Mouse (Mus musculus): ENCODE measurements around the gene Crlf1. TPM values are rescaled to one million over a fixed set of nuclear protein-coding genes. Genes with fewer than 3 reads are reported as not detected.
A peak's percentile ranks its signal among the peaks of the same experiment; 100 is the strongest.

The Crlf1 gene
- polyA plus RNA-seq, 1 experiment from 2014 or later, result 2.4 TPM

DNA sequence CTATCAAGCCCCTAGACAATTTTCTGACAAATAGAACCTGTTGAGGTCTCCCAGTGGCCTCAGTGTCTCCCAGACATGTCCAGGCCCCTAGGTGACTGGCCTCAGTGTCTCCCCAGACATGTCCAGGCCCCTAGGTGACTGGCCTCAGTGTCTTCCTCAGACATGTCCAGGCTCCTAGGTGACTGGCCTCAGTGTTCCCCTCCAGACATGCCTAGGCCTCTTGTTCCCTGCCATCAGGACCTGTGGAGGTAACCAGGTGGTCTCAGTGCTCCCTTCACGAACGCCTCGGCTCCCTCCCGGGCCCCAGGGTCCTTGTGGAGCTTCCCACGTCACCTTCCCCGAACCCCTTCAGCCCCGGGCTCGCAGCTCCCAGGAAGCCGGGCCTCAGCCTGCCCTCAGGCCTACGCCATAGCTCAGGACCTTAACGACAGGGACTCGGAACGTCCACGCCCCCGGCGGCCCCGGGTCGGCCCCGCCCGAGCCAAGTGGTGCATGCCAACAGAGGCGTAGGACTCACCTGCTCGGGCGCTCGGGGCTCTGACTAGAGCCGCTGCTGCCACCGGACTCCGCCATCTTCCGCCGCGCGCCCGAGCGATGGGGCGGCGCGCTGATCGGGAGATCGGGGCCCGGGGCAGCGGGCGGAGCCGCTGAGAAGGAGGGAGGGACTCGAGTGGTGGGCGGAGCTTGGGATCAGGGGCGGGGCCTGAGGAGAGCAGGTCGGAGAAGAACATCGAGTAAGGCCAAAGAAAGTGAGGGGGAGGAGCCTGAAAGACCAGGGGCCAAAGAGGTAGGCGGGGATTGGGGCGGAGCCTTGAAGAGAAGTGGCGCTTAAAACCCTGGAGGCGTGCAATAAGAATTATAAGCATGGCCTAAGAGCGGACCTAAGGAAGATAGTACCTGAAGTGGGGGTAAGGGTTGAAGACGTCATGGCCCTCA, 16.4 kb upstream of the Crlf1 start, which contains the start of gene Klhl26:
Gene Klhl26 (minus strand): TSS at position 636 of the 936 bp plus-strand sequence.
- DNase-seq (ENCODE audit: low spot score), result peak; percentile 95
- no peaks in the 10 kb centered on the region; the same call in 1 of the 2 replicates for H3K27me3 ChIP-seq (ENCODE audit: control insufficient read depth, insufficient read depth, low read length)
- under 1% methylated on average over 53 of the region's 53 CpGs for WGBS
- H3K4me1 ChIP-seq (replicated peaks; ENCODE audit: control insufficient read depth, insufficient read depth, low read length), result 0 out of 2 replicates have a peak, but pooled peaks cover 3% of the 10 kb centered on the region
- H3K27ac ChIP-seq (ENCODE audit: low read depth, low read length), result no peak within 1 kb of the TSS
- peak within 1 kb of the TSS; percentile 88 for H3K4me2 ChIP-seq (replicated peaks; ENCODE audit: low read depth, low read length)
- peak within 1 kb of the TSS; percentile 79 for H3K4me3 ChIP-seq (ENCODE audit: low read depth, low read length)
- H3K9me3 ChIP-seq (ENCODE audit: control insufficient read depth, low read length), result no peaks in the 10 kb centered on the region
- H3K9ac ChIP-seq (ENCODE audit: low read depth, low read length), result peak within 1 kb of the TSS; percentile 83
- H3K36me3 ChIP-seq (ENCODE audit: control insufficient read depth, insufficient read depth, low read length), result no peaks in the 10 kb centered on the region
- peak; percentile 86 for ATAC-seq (ENCODE audit: low FRiP score)

DNA sequence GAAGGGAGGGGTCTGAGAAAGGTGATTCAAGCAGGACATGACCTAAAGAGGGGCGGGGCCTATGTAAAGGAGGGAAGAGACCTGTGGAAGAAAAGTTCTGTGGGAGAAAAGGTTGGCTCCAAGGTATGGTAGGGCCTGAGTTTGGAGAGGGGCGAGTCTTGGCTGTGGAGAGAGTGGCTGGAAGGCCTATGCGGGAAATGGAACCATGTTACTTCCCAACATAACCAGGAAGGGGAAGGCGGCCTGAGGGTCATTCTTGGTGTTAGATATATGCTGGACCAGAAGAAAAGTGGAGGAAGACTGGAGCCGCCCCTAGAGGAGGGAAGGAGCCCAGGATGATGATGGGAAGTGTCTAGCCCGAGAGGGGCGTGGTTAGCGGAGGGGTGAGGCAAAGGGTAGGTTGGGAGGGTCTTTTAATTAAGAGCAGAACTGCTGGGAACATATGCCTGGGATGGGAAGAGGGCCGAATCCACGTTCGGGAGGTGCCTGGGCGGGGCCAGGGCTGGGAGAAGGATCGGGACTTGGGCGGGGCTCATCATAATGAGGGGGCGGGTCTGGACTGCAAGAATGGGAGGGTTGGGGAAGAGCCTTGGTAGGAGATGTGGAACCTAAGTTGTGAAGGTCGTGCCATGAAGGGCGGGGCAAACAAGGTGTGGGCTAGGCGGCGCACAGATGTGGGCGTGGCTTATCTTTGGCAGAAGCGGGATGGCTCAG, 15.5 kb upstream of the Crlf1 start:
- H3K4me1 ChIP-seq (replicated peaks; ENCODE audit: control insufficient read depth, insufficient read depth, low read length), result 0 out of 2 replicates have a peak, but pooled peaks cover 3% of the 10 kb centered on the region
- ATAC-seq (ENCODE audit: low FRiP score), result peak; percentile 51
- peak; percentile 42 for DNase-seq (ENCODE audit: low spot score)
- no peak overlapping the region for H3K27ac ChIP-seq (ENCODE audit: low read depth, low read length)
- H3K4me2 ChIP-seq (replicated peaks; ENCODE audit: low read depth, low read length), result peak overlapping the region; percentile 88
- H3K4me3 ChIP-seq (ENCODE audit: low read depth, low read length), result peak overlapping the region; percentile 79
- under 1% methylated on average over 21 of the region's 21 CpGs for WGBS
- H3K9ac ChIP-seq (ENCODE audit: low read depth, low read length), result no peak overlapping the region
- H3K27me3 ChIP-seq (ENCODE audit: control insufficient read depth, insufficient read depth, low read length), result peaks cover 1% of the 10 kb centered on the region; the same call in 1 of the 2 replicates
- H3K9me3 ChIP-seq (ENCODE audit: control insufficient read depth, low read length), result no peaks in the 10 kb centered on the region
- H3K36me3 ChIP-seq (ENCODE audit: control insufficient read depth, insufficient read depth, low read length), result no peaks in the 10 kb centered on the region

DNA sequence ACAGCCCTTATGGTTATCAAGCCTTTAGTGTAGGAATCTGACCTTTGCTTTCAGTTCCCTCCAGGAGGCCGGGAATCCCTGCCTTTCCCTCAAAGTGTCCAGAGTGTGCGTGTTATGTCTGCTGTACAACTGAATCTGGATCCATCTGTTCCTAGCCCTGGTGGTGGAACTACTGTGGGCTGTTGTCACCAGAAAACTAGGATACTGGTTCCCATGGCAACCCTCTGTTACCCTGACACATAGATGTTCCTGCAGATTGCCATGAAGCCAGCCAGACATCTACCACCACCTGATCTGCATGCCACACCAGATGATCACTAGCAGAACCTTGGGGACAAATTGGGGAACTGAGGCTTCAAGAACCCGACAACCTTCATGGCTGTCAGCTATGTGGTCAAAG, 11.1 kb upstream of the Crlf1 start:
- DNase-seq (ENCODE audit: low spot score), result no peak
- no peaks in the 10 kb centered on the region for H3K9me3 ChIP-seq (ENCODE audit: control insufficient read depth, low read length)
- H3K27ac ChIP-seq (ENCODE audit: low read depth, low read length), result no peak overlapping the region
- no peak for ATAC-seq (ENCODE audit: low FRiP score)
- WGBS, result 70% methylated on average over 3 of the region's 3 CpGs
- no peak overlapping the region for H3K4me3 ChIP-seq (ENCODE audit: low read depth, low read length)
- H3K36me3 ChIP-seq (ENCODE audit: control insufficient read depth, insufficient read depth, low read length), result no peaks in the 10 kb centered on the region
- peaks cover under 1% of the 10 kb centered on the region; the same call in 1 of the 2 replicates for H3K4me1 ChIP-seq (replicated peaks; ENCODE audit: control insufficient read depth, insufficient read depth, low read length)
- H3K9ac ChIP-seq (ENCODE audit: low read depth, low read length), result no peak overlapping the region
- H3K4me2 ChIP-seq (replicated peaks; ENCODE audit: low read depth, low read length), result no peak overlapping the region
- peaks cover 32% of the 10 kb centered on the region for H3K27me3 ChIP-seq (ENCODE audit: control insufficient read depth, insufficient read depth, low read length)

DNA sequence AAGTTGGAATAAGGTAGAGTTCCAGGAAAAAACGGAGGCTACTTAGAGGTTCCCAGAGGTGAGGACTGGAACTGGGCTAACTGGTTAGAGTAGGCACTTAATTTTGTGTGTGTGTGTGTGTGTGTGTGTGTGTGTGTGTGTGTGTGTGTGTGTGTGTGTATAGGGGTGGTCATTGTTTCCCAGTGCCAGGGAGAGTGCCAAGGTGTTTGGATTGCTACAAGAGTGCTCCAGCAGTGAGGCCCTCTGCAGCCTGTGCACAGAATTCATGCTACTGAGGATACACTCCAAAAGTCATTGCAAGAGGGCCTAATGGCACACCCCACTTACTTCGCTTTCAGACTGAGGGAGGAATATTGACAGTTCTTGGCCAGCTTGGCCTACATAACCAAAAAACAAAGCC, 10.0 kb upstream of the Crlf1 start:
- H3K4me3 ChIP-seq (ENCODE audit: low read depth, low read length), result no peak overlapping the region
- no peaks in the 10 kb centered on the region for H3K36me3 ChIP-seq (ENCODE audit: control insufficient read depth, insufficient read depth, low read length)
- no peak overlapping the region for H3K9ac ChIP-seq (ENCODE audit: low read depth, low read length)
- peaks cover 41% of the 10 kb centered on the region for H3K27me3 ChIP-seq (ENCODE audit: control insufficient read depth, insufficient read depth, low read length)
- ATAC-seq (ENCODE audit: low FRiP score) (no peak), DNase-seq (ENCODE audit: low spot score) (no peak)
- no peaks in the 10 kb centered on the region for H3K9me3 ChIP-seq (ENCODE audit: control insufficient read depth, low read length)
- 43% methylated on average over 2 of the region's 2 CpGs for WGBS
- H3K27ac ChIP-seq (ENCODE audit: low read depth, low read length), result no peak overlapping the region
- no peak overlapping the region for H3K4me2 ChIP-seq (replicated peaks; ENCODE audit: low read depth, low read length)
- H3K4me1 ChIP-seq (replicated peaks; ENCODE audit: control insufficient read depth, insufficient read depth, low read length), result peaks cover 4% of the 10 kb centered on the region

DNA sequence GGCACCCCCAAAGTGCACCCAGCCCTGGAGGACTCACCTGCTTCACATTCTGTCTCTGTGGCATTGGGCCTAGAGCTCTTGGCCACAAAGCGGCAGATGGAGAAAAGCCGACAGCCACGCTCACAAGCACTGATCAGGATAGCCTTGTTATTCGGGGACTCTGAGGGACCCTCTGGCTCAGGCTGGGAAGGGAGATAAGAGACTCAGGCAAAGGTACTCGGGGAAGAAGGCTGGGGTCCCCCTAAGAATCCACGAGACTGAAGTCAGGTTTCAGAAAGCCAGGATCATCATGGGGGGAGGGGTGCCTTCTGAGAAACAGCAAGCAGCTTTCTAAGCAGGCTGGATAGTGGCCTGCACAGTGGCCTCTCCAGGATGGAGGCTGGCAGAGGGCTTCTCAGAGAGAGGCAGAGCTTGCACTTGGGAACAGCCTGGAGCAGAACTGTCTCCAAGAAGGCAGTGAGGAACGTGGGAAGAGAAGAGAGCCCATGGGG, 6.7 kb upstream of the Crlf1 start:
- H3K4me1 ChIP-seq (replicated peaks; ENCODE audit: control insufficient read depth, insufficient read depth, low read length), result peaks cover 17% of the 10 kb centered on the region
- no peak overlapping the region for H3K9ac ChIP-seq (ENCODE audit: low read depth, low read length)
- no peak overlapping the region; the same call in 1 of the 2 replicates for H3K4me2 ChIP-seq (replicated peaks; ENCODE audit: low read depth, low read length)
- no peaks in the 10 kb centered on the region for H3K9me3 ChIP-seq (ENCODE audit: control insufficient read depth, low read length)
- H3K4me3 ChIP-seq (ENCODE audit: low read depth, low read length), result no peak overlapping the region
- 52% methylated on average over 7 of the region's 7 CpGs for WGBS
- H3K36me3 ChIP-seq (ENCODE audit: control insufficient read depth, insufficient read depth, low read length), result no peaks in the 10 kb centered on the region
- ATAC-seq (ENCODE audit: low FRiP score) (no peak), DNase-seq (ENCODE audit: low spot score) (no peak)
- H3K27ac ChIP-seq (ENCODE audit: low read depth, low read length), result no peak overlapping the region
- H3K27me3 ChIP-seq (ENCODE audit: control insufficient read depth, insufficient read depth, low read length), result peaks cover 74% of the 10 kb centered on the region

DNA sequence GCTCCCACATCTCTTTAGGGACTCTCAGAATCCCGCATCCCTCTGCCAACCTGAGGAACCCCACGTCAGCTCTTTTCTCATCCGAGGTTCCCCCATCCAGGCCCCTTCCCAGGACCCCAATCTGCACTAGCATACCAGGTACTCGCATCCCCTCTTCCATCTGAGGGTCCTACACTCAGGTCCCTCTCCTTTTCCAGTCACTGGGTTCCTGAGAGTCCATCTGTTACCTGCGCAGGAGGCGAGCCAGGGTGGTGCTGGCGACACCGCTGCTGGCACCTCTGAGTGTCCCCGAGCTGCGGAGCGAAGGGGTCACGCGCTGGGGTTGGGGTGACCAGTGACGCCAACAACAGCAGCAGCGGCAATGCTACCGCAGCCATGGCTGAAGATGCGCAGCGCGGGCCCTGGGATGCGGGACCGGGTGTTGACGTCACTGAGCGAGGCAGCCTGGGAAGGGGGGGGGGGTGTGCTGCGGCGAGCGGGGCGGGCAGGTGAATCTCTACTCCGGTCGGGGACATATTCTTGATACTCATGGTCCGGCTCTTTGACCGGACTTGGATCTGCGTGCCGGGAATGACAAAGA, 5.9 kb upstream of the Crlf1 start, which contains the start of gene Tmem59l:
Gene Tmem59l (minus strand): TSS at position 418 of the 580 bp plus-strand sequence.
- Histone ChIP-seq H3K36me3 (ENCODE audit: control insufficient read depth, insufficient read depth, low read length) (no peaks in the 10 kb centered on the region), H3K4me2 (replicated peaks; ENCODE audit: low read depth, low read length) (peak within 1 kb of the TSS; percentile 63), H3K9me3 (ENCODE audit: control insufficient read depth, low read length) (no peaks in the 10 kb centered on the region), H3K27me3 (ENCODE audit: control insufficient read depth, insufficient read depth, low read length) (peaks cover 82% of the 10 kb centered on the region), H3K4me1 (replicated peaks; ENCODE audit: control insufficient read depth, insufficient read depth, low read length) (peaks cover 17% of the 10 kb centered on the region), H3K9ac (ENCODE audit: low read depth, low read length) (peak within 1 kb of the TSS; percentile 60), H3K4me3 (ENCODE audit: low read depth, low read length) (peak within 1 kb of the TSS; percentile 37), H3K27ac (ENCODE audit: low read depth, low read length) (no peak within 1 kb of the TSS)
- ATAC-seq (ENCODE audit: low FRiP score), result peak; percentile 33; the same call in 1 of the 2 replicates
- 3% methylated on average over 33 of the region's 33 CpGs for WGBS
- DNase-seq (ENCODE audit: low spot score), result peak; percentile 48

DNA sequence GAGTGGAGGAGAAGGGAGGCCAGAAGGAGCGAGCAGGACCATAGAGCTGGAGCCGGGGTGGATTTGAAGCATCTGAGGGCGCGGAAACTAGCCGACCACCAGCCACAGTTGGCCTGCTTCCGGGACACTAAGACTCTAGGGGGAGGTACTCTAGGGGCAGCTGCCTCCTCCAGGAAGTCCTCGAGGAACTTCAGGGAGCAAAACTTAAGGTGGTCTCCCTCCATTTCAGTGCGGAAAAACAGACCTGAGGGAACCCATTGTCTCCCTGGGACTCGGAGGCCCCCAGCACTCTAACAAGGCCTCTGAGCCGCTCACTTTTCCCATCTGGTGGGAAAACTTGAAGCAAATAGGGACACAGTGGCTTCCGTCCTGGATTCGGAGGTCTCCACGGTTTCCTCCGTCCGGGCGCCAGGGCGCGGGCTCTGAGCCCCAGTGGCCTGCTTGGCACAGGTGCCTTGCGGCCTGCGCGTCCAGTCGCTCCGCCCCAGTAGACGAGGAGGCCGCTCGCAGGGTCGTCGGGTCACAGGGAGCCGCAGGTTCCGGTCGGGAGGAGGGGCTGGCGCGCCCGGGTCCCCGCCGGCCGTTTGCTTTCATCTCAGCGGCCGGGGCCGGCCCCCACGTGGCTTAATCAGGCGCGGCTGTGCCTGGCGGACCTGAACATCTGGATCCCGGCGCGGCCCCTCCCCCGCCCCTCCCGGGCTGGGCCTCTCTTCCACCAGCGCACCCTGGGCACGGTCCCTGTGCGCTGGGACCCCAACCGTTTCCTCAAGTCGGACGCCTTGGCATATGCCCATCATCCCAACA, 4.8 kb upstream of the Crlf1 start:
- Histone ChIP-seq H3K36me3 (ENCODE audit: control insufficient read depth, insufficient read depth, low read length) (no peaks in the 10 kb centered on the region), H3K4me2 (replicated peaks; ENCODE audit: low read depth, low read length) (peak overlapping the region; percentile 38), H3K4me3 (ENCODE audit: low read depth, low read length) (peak overlapping the region; percentile 25), H3K9me3 (ENCODE audit: control insufficient read depth, low read length) (no peaks in the 10 kb centered on the region), H3K27ac (ENCODE audit: low read depth, low read length) (no peak overlapping the region), H3K27me3 (ENCODE audit: control insufficient read depth, insufficient read depth, low read length) (peaks cover 90% of the 10 kb centered on the region), H3K4me1 (replicated peaks; ENCODE audit: control insufficient read depth, insufficient read depth, low read length) (peaks cover 19% of the 10 kb centered on the region), H3K9ac (ENCODE audit: low read depth, low read length) (peak overlapping the region; percentile 16; the same call in 1 of the 2 replicates)
- DNase-seq (ENCODE audit: low spot score) (peak; percentile 59), ATAC-seq (ENCODE audit: low FRiP score) (no peak)
- WGBS, result 2% methylated on average over 55 of the region's 55 CpGs
